Mouse (Mus musculus): ENCODE data around the gene Clgn.

DNA sequence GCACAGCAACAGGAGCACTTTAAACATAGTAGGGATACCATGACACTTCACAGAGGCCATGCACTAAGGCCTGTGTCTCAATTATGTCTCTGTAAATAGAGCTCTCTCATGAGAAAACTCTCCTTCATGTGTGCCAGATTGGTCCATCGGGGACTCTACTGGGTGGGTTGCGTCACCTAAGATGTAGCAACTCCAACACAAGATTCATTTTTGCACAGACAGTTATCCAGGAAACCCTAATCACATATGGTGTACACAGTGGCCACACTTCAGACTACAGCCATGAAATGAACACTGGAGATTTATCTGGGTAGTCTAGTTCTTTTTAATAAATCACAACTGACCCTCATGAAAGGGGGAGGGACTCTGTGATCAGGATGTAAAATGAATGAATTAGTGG lies 38.4 kb upstream of the Clgn start:
- TF ChIP-seq CTCF (IDR thresholded peaks at IDR 0.05; ENCODE audit: extremely low read depth, insufficient read depth, low read length) = no peak
- TF ChIP-seq POLR2A (IDR thresholded peaks at IDR 0.05; ENCODE audit: extremely low read depth, insufficient read depth, low read length) = no peak
